Mouse (Mus musculus) left cerebral cortex, adult 18-20 months (tissue): ENCODE measurements around the gene Pde11a. TPM values are rescaled to one million over a fixed set of nuclear protein-coding genes. Genes with fewer than 3 reads are reported as not detected.
A peak's percentile ranks its signal among the peaks of the same experiment; 100 is the strongest.
"Not testable (repeated sequence)": the region's sequence is repeated elsewhere in the genome, so short reads cannot be mapped to it uniquely, and the experiment has no call there.

ENCODE experiments used
- DNase-seq, 2 experiments: peaks; one replicate each; pipeline ENCODE4 v3.0.0; 2021 to 2022; ENCODE audit warnings: low spot score in 2 of 2, mixed read lengths in 1 of 2
- total RNA-seq, 2 experiments: library from RNA; stranded (reverse); gene quantifications; 2 replicates each; pipeline ENCODE4 v1.2.3; 2021

The Pde11a gene
- total RNA-seq, 2 experiments from 2014 or later: 3.8 to 4.6 TPM

- DNase-seq: no peak
Observed at GRCm38 (mm10) chr2:75998692-75999091, 339.9 kb downstream of the Pde11a start.

GRCm38 (mm10) chr2:75997726-75998125, 340.8 kb downstream of the Pde11a start:
- no peak for DNase-seq

- no peak for DNase-seq
Observed at GRCm38 (mm10) chr2:75994841-75995240, 343.7 kb downstream of the Pde11a start.

GRCm38 (mm10) chr2:75991581-75992205, 346.9 kb downstream of the Pde11a start:
- no peak for DNase-seq

GRCm38 (mm10) chr2:75990885-75991539, 347.6 kb downstream of the Pde11a start:
- peak; percentile 42 to 62 for DNase-seq

GRCm38 (mm10) chr2:75989694-75990093, 348.9 kb downstream of the Pde11a start:
- DNase-seq: no peak

GRCm38 (mm10) chr2:75988779-75989363, 349.7 kb downstream of the Pde11a start:
- DNase-seq: no peak

- no peak for DNase-seq
Observed at GRCm38 (mm10) chr2:75988378-75988777, 350.2 kb downstream of the Pde11a start.

GRCm38 (mm10) chr2:75987739-75988138, 350.8 kb downstream of the Pde11a start:
- no peak for DNase-seq

GRCm38 (mm10) chr2:75985124-75985523, 353.4 kb downstream of the Pde11a start:
- peak; percentile 52 to 69 for DNase-seq

- no peak for DNase-seq
Observed at GRCm38 (mm10) chr2:75983847-75984246, 354.7 kb downstream of the Pde11a start.

GRCm38 (mm10) chr2:75983091-75983490, 355.5 kb downstream of the Pde11a start:
- DNase-seq: no peak

- no peak for DNase-seq
Observed at GRCm38 (mm10) chr2:75982626-75983025, 355.9 kb downstream of the Pde11a start.

- DNase-seq: peak; percentile 71 to 74
Observed at GRCm38 (mm10) chr2:75981440-75982081, 357.0 kb downstream of the Pde11a start, which contains the start of gene Ttc30a1. Gene Ttc30a1 (minus strand): TSS chr2:75981967.

GRCm38 (mm10) chr2:75980933-75981439, 357.6 kb downstream of the Pde11a start:
- DNase-seq: not testable (repeated sequence)

GRCm38 (mm10) chr2:75977752-75978368, 360.7 kb downstream of the Pde11a start, which contains the start of gene Ttc30a2:
Gene Ttc30a2 (minus strand): TSS chr2:75978170.
- not testable (repeated sequence) for DNase-seq

GRCm38 (mm10) chr2:75976070-75976469, 362.5 kb downstream of the Pde11a start:
- not testable (repeated sequence) for DNase-seq

- DNase-seq: no peak
Observed at GRCm38 (mm10) chr2:75974131-75974530, 364.4 kb downstream of the Pde11a start.

GRCm38 (mm10) chr2:75964972-75965371, 373.6 kb downstream of the Pde11a start:
- DNase-seq: peak; percentile 68 to 71

GRCm38 (mm10) chr2:75964512-75964911, 374.1 kb downstream of the Pde11a start:
- DNase-seq: peak; percentile 33 to 45

- no peak for DNase-seq
Observed at GRCm38 (mm10) chr2:75964051-75964450, 374.5 kb downstream of the Pde11a start.
